Mouse (Mus musculus): ENCODE measurements around the gene Rbfox2.

Rbfox2 gene

GRCm38 (mm10) chr15:77104349-77105158 lies 202.2 kb downstream of the Rbfox2 start:
- no peak for DNase-seq (ENCODE audit: low spot score)

GRCm38 (mm10) chr15:77102685-77103084 lies 204.1 kb downstream of the Rbfox2 start:
- DNase-seq (ENCODE audit: low spot score) = no peak

GRCm38 (mm10) chr15:77099756-77100155 lies 207.0 kb downstream of the Rbfox2 start:
- no peak for DNase-seq (ENCODE audit: low spot score)

GRCm38 (mm10) chr15:77097358-77097757 lies 209.4 kb downstream of the Rbfox2 start:
- no peak for DNase-seq (ENCODE audit: low spot score)

- no peak for DNase-seq (ENCODE audit: low spot score)
Observed at GRCm38 (mm10) chr15:77095216-77095615, 211.6 kb downstream of the Rbfox2 start.

- DNase-seq (ENCODE audit: low spot score) = no peak
Observed at GRCm38 (mm10) chr15:77094431-77094830, 212.4 kb downstream of the Rbfox2 start.

- DNase-seq (ENCODE audit: low spot score) = no peak
Observed at GRCm38 (mm10) chr15:77091394-77091793, 215.4 kb downstream of the Rbfox2 start.

GRCm38 (mm10) chr15:77090531-77090930 lies 216.3 kb downstream of the Rbfox2 start:
- DNase-seq (ENCODE audit: low spot score) = no peak

GRCm38 (mm10) chr15:77089249-77089648 lies 217.6 kb downstream of the Rbfox2 start:
- no peak for DNase-seq (ENCODE audit: low spot score)

GRCm38 (mm10) chr15:77086488-77086887 lies 220.3 kb downstream of the Rbfox2 start:
- no peak for DNase-seq (ENCODE audit: low spot score)

GRCm38 (mm10) chr15:77085818-77086217 lies 221.0 kb downstream of the Rbfox2 start:
- peak; percentile 80 for DNase-seq (ENCODE audit: low spot score)

- peak; percentile 52 for DNase-seq (ENCODE audit: low spot score)
Observed at GRCm38 (mm10) chr15:77081454-77081853, 225.3 kb downstream of the Rbfox2 start.

GRCm38 (mm10) chr15:77080684-77081254 lies 226.0 kb downstream of the Rbfox2 start:
- DNase-seq (ENCODE audit: low spot score) = peak; percentile 27

GRCm38 (mm10) chr15:77079890-77080361 lies 226.9 kb downstream of the Rbfox2 start:
- peak; percentile 34 for DNase-seq (ENCODE audit: low spot score)

GRCm38 (mm10) chr15:77079256-77079822 lies 227.5 kb downstream of the Rbfox2 start:
- no peak for DNase-seq (ENCODE audit: low spot score)

GRCm38 (mm10) chr15:77078786-77079185 lies 228.0 kb downstream of the Rbfox2 start:
- no peak for DNase-seq (ENCODE audit: low spot score)

GRCm38 (mm10) chr15:77077906-77078305 lies 228.9 kb downstream of the Rbfox2 start:
- DNase-seq (ENCODE audit: low spot score) = no peak

- no peak for DNase-seq (ENCODE audit: low spot score)
Observed at GRCm38 (mm10) chr15:77076523-77076922, 230.3 kb downstream of the Rbfox2 start.

- DNase-seq (ENCODE audit: low spot score) = no peak
Observed at GRCm38 (mm10) chr15:77072556-77073163, 234.1 kb downstream of the Rbfox2 start.

- peak; percentile 30 for DNase-seq (ENCODE audit: low spot score)
Observed at GRCm38 (mm10) chr15:77071501-77071900, 235.3 kb downstream of the Rbfox2 start.

GRCm38 (mm10) chr15:77070745-77071268 lies 236.0 kb downstream of the Rbfox2 start:
- DNase-seq (ENCODE audit: low spot score) = no peak

- no peak for DNase-seq (ENCODE audit: low spot score)
Observed at GRCm38 (mm10) chr15:77069019-77069418, 237.8 kb downstream of the Rbfox2 start.
